Mouse (Mus musculus): ENCODE data around the gene Arhgap4. TPM values are rescaled to one million over a fixed set of nuclear protein-coding genes. Genes with fewer than 3 reads are reported as not detected.

Arhgap4 gene
- 2.6 TPM in 2 replicates for polyA plus RNA-seq (2014; fragmentation: Nextera tagmentation; extraction: Ambion mirVana)

- Histone ChIP-seq H3K27me3 (ENCODE audit: insufficient read depth, low read length) (no peaks in the 10 kb centered on the region), H3K4me2 (peak within 1 kb of the TSS; percentile 65), H3K9me3 (ENCODE audit: low read depth, low read length) (no peaks in the 10 kb centered on the region), H3K27ac (ENCODE audit: low read depth) (peak within 1 kb of the TSS; percentile 80), H3K36me3 (ENCODE audit: insufficient read depth) (peaks cover 25% of the 10 kb centered on the region; the same call in 1 of the 2 replicates), H3K9ac (peak within 1 kb of the TSS; percentile 64), H3K4me3 (ENCODE audit: low read depth, low read length) (peak within 1 kb of the TSS; percentile 53), H3K4me1 (ENCODE audit: insufficient read depth) (no peaks in the 10 kb centered on the region)
- no peak for TF ChIP-seq CTCF (IDR thresholded peaks at IDR 0.05; ENCODE audit: low read depth)
- DNase-seq: peak; percentile 95
- WGBS: 16% methylated on average over 43 of the region's 43 CpGs
- peak; percentile 99 for ATAC-seq (ENCODE audit: insufficient read depth)
Observed at GRCm38 (mm10) chrX:73921823-73922549, at the start of gene Arhgap4, which contains the start of gene Naa10. TSS of gene Arhgap4 (minus strand) at chrX:73921870. TSS of gene Naa10 (minus strand) at chrX:73921944.

GRCm38 (mm10) chrX:73970781-73971180 lies 49.1 kb upstream of the Arhgap4 start:
- ATAC-seq (ENCODE audit: insufficient read depth) (no peak), DNase-seq (no peak)
- Histone ChIP-seq H3K4me3 (ENCODE audit: low read depth, low read length) (no peak overlapping the region), H3K9ac (no peak overlapping the region), H3K27me3 (ENCODE audit: insufficient read depth, low read length) (no peaks in the 10 kb centered on the region), H3K36me3 (ENCODE audit: insufficient read depth) (no peaks in the 10 kb centered on the region), H3K27ac (ENCODE audit: low read depth) (no peak overlapping the region), H3K4me2 (no peak overlapping the region), H3K9me3 (ENCODE audit: low read depth, low read length) (no peaks in the 10 kb centered on the region), H3K4me1 (ENCODE audit: insufficient read depth) (no peaks in the 10 kb centered on the region)
- TF ChIP-seq CTCF (IDR thresholded peaks at IDR 0.05; ENCODE audit: low read depth): no peak

GRCm38 (mm10) chrX:73969729-73970128 lies 48.1 kb upstream of the Arhgap4 start:
- 79% methylated on average over 2 of the region's 2 CpGs for WGBS

GRCm38 (mm10) chrX:73969167-73969566 lies 47.5 kb upstream of the Arhgap4 start:
- Histone ChIP-seq H3K36me3 (ENCODE audit: insufficient read depth) (no peaks in the 10 kb centered on the region), H3K9ac (no peak overlapping the region), H3K9me3 (ENCODE audit: low read depth, low read length) (no peaks in the 10 kb centered on the region), H3K27me3 (ENCODE audit: insufficient read depth, low read length) (no peaks in the 10 kb centered on the region), H3K4me1 (ENCODE audit: insufficient read depth) (no peaks in the 10 kb centered on the region), H3K4me2 (no peak overlapping the region), H3K27ac (ENCODE audit: low read depth) (no peak overlapping the region), H3K4me3 (ENCODE audit: low read depth, low read length) (no peak overlapping the region)
- DNase-seq: no peak
- TF ChIP-seq CTCF (IDR thresholded peaks at IDR 0.05; ENCODE audit: low read depth): no peak
- no peak for ATAC-seq (ENCODE audit: insufficient read depth)
- WGBS: 90% methylated on average over 1 of the region's 1 CpGs

More at GRCm38 (mm10) chrX:73969729-73970128, 48.1 kb upstream of the Arhgap4 start:
- no peak for DNase-seq
- Histone ChIP-seq H3K27me3 (ENCODE audit: insufficient read depth, low read length) (no peaks in the 10 kb centered on the region), H3K36me3 (ENCODE audit: insufficient read depth) (no peaks in the 10 kb centered on the region), H3K9ac (no peak overlapping the region), H3K9me3 (ENCODE audit: low read depth, low read length) (no peaks in the 10 kb centered on the region), H3K27ac (ENCODE audit: low read depth) (no peak overlapping the region), H3K4me3 (ENCODE audit: low read depth, low read length) (no peak overlapping the region), H3K4me1 (ENCODE audit: insufficient read depth) (no peaks in the 10 kb centered on the region), H3K4me2 (no peak overlapping the region)
- no peak for ATAC-seq (ENCODE audit: insufficient read depth)
- no peak for TF ChIP-seq CTCF (IDR thresholded peaks at IDR 0.05; ENCODE audit: low read depth)

GRCm38 (mm10) chrX:73967177-73968075 lies 45.8 kb upstream of the Arhgap4 start:
- H3K27me3 ChIP-seq (ENCODE audit: insufficient read depth, low read length): no peaks in the 10 kb centered on the region
- 4% methylated on average over 44 of the region's 60 CpGs for WGBS

GRCm38 (mm10) chrX:73966248-73967176 lies 44.8 kb upstream of the Arhgap4 start, which contains the start of gene Hcfc1:
TSS of gene Hcfc1 (minus strand) at chrX:73966357.
- Histone ChIP-seq H3K4me2 (peak within 1 kb of the TSS; percentile 73), H3K9ac (peak within 1 kb of the TSS; percentile 79), H3K36me3 (ENCODE audit: insufficient read depth) (peaks cover 10% of the 10 kb centered on the region; the same call in 1 of the 2 replicates), H3K27me3 (ENCODE audit: insufficient read depth, low read length) (no peaks in the 10 kb centered on the region), H3K4me1 (ENCODE audit: insufficient read depth) (no peaks in the 10 kb centered on the region; the same call in 1 of the 2 replicates), H3K4me3 (ENCODE audit: low read depth, low read length) (peak within 1 kb of the TSS; percentile 69), H3K9me3 (ENCODE audit: low read depth, low read length) (no peaks in the 10 kb centered on the region), H3K27ac (ENCODE audit: low read depth) (peak within 1 kb of the TSS; percentile 99)
- ATAC-seq (ENCODE audit: insufficient read depth) (peak; percentile 72), DNase-seq (peak; percentile 89)
- TF ChIP-seq CTCF (IDR thresholded peaks at IDR 0.05; ENCODE audit: low read depth): no peak
- WGBS: 11% methylated on average over 57 of the region's 58 CpGs

More at GRCm38 (mm10) chrX:73967177-73968075, 45.8 kb upstream of the Arhgap4 start:
- DNase-seq (peak; percentile 94), ATAC-seq (ENCODE audit: insufficient read depth) (peak; percentile 87)
- H3K36me3 ChIP-seq (ENCODE audit: insufficient read depth): 0 out of 2 replicates have a peak, but pooled peaks cover 3% of the 10 kb centered on the region
- H3K9ac ChIP-seq: peak overlapping the region; percentile 79
- no peaks in the 10 kb centered on the region; the same call in 1 of the 2 replicates for H3K4me1 ChIP-seq (ENCODE audit: insufficient read depth)
- no peak for TF ChIP-seq CTCF (IDR thresholded peaks at IDR 0.05; ENCODE audit: low read depth)
- peak overlapping the region; percentile 69 for H3K4me3 ChIP-seq (ENCODE audit: low read depth, low read length)
- H3K27ac ChIP-seq (ENCODE audit: low read depth): peak overlapping the region; percentile 99
- no peaks in the 10 kb centered on the region for H3K9me3 ChIP-seq (ENCODE audit: low read depth, low read length)
- H3K4me2 ChIP-seq: peak overlapping the region; percentile 58
